Mouse (Mus musculus) neural tube, embryonic 15.5 days (tissue): ENCODE results near the gene Slc26a10. TPM values are rescaled to one million over a fixed set of nuclear protein-coding genes. Genes with fewer than 3 reads are reported as not detected.
A peak's percentile ranks its signal among the peaks of the same experiment; 100 is the strongest.

Source experiments
- ATAC-seq: fragments of 200-750 bp; cut with Nextera tagmentation; 2 replicates; pipeline ENCODE4 v1.8.0; 2017; ENCODE audit warnings: mild to moderate bottlenecking, moderate TSS enrichment, moderate library complexity; ENCODE audit not compliant: low FRiP score
- H3K27ac ChIP-seq: fragments of 300-500 bp; sonication (generic); replicated peaks from 2 replicates; pipeline ENCODE4 v1.5.1; 2015; ENCODE audit warnings: mild to moderate bottlenecking, inconsistent platforms
- H3K27me3 ChIP-seq: fragments of 300-500 bp; sonication (generic); replicated peaks from 2 replicates; pipeline ENCODE4 v1.6.1; 2015; ENCODE audit warnings: inconsistent platforms
- H3K36me3 ChIP-seq: fragments of 300-500 bp; sonication (generic); 2 replicates; pipeline ENCODE4 v1.6.1; 2015; ENCODE audit warnings: inconsistent platforms
- H3K4me1 ChIP-seq: fragments of 300-500 bp; sonication (generic); 2 replicates; pipeline ENCODE4 v1.6.1; 2015; ENCODE audit warnings: inconsistent platforms
- H3K4me2 ChIP-seq: fragments of 300-500 bp; sonication (generic); 2 replicates; pipeline ENCODE4 v1.6.1; 2015; ENCODE audit warnings: inconsistent platforms, mild to moderate bottlenecking, moderate library complexity
- H3K4me3 ChIP-seq: fragments of 300-500 bp; sonication (generic); replicated peaks from 2 replicates; pipeline ENCODE4 v1.5.1; 2015; ENCODE audit warnings: mild to moderate bottlenecking, inconsistent platforms
- H3K9ac ChIP-seq: fragments of 300-500 bp; sonication (generic); replicated peaks from 2 replicates; pipeline ENCODE4 v1.6.1; 2015; ENCODE audit warnings: mild to moderate bottlenecking, inconsistent platforms
- H3K9me3 ChIP-seq: fragments of 300-500 bp; sonication (generic); replicated peaks from 2 replicates; pipeline ENCODE4 v1.6.1; 2016; ENCODE audit warnings: inconsistent platforms
- WGBS: fragments of 180-500 bp; shearing (Covaris S2); methylation state at CpG from one replicate; pipeline ENCODE4 v1.1.7; 2015; ENCODE audit warnings: mixed read lengths; 5-methylcytosine and 5-hydroxymethylcytosine counted together
- polyA plus RNA-seq: library from polyadenylated mRNA; unstranded; fragments of >200 nt; fragmentation: Nextera tagmentation; extraction: Ambion mirVana; gene quantifications from 2 replicates; pipeline ENCODE4 v1.2.1, GENCODE M21; 2015

The Slc26a10 gene
- polyA plus RNA-seq, 1 experiment from 2014 or later, result 1.0 TPM

GRCm38 (mm10) chr10:127178286-127179027, 2.0 kb downstream of the Slc26a10 start:
- H3K27ac ChIP-seq, result no peak overlapping the region
- no peaks in the 10 kb centered on the region for H3K9me3 ChIP-seq
- no peak overlapping the region for H3K9ac ChIP-seq
- H3K36me3 ChIP-seq, result peaks cover 8% of the 10 kb centered on the region; the same call in 1 of the 2 replicates
- H3K4me2 ChIP-seq, result peak overlapping the region; percentile 57
- H3K4me3 ChIP-seq, result peak overlapping the region; percentile 27
- H3K4me1 ChIP-seq, result peaks cover 27% of the 10 kb centered on the region
- no peak for ATAC-seq
- peaks cover 67% of the 10 kb centered on the region for H3K27me3 ChIP-seq
- WGBS, result 2% methylated on average over 41 of the region's 41 CpGs

- Histone ChIP-seq H3K4me2 (peak overlapping the region; percentile 57), H3K27ac (no peak overlapping the region), H3K36me3 (peaks cover 11% of the 10 kb centered on the region), H3K4me3 (peak overlapping the region; percentile 27), H3K9ac (no peak overlapping the region), H3K9me3 (no peaks in the 10 kb centered on the region), H3K4me1 (peaks cover 27% of the 10 kb centered on the region), H3K27me3 (peaks cover 64% of the 10 kb centered on the region)
- ATAC-seq, result peak; percentile 58; the same call in 1 of the 2 replicates
- 2% methylated on average over 23 of the region's 23 CpGs for WGBS
Observed at GRCm38 (mm10) chr10:127177719-127178118, 2.7 kb downstream of the Slc26a10 start.

GRCm38 (mm10) chr10:127177235-127177634, 3.2 kb downstream of the Slc26a10 start:
- H3K4me2 ChIP-seq, result peak overlapping the region; percentile 57
- no peak for ATAC-seq
- WGBS, result 20% methylated on average over 9 of the region's 9 CpGs

GRCm38 (mm10) chr10:127176756-127177155, 3.7 kb downstream of the Slc26a10 start:
- H3K36me3 ChIP-seq, result peaks cover 18% of the 10 kb centered on the region
- H3K27me3 ChIP-seq, result peaks cover 66% of the 10 kb centered on the region
- ATAC-seq, result no peak
- no peaks in the 10 kb centered on the region for H3K9me3 ChIP-seq
- H3K4me3 ChIP-seq, result no peak overlapping the region
- WGBS, result 12% methylated on average over 7 of the region's 7 CpGs
- H3K27ac ChIP-seq, result no peak overlapping the region
- peaks cover 27% of the 10 kb centered on the region for H3K4me1 ChIP-seq
- no peak overlapping the region for H3K4me2 ChIP-seq
- H3K9ac ChIP-seq, result no peak overlapping the region

More at GRCm38 (mm10) chr10:127177235-127177634, 3.2 kb downstream of the Slc26a10 start:
- Histone ChIP-seq H3K9me3 (no peaks in the 10 kb centered on the region), H3K27ac (no peak overlapping the region), H3K4me1 (peaks cover 27% of the 10 kb centered on the region), H3K36me3 (peaks cover 13% of the 10 kb centered on the region), H3K4me3 (peak overlapping the region; percentile 27; the same call in 1 of the 2 replicates), H3K9ac (no peak overlapping the region), H3K27me3 (peaks cover 64% of the 10 kb centered on the region)

- Histone ChIP-seq H3K4me2 (no peak overlapping the region), H3K4me1 (peaks cover 27% of the 10 kb centered on the region), H3K9ac (no peak overlapping the region), H3K4me3 (no peak overlapping the region), H3K9me3 (no peaks in the 10 kb centered on the region), H3K27ac (no peak overlapping the region), H3K36me3 (peaks cover 23% of the 10 kb centered on the region), H3K27me3 (peaks cover 68% of the 10 kb centered on the region)
- 45% methylated on average over 3 of the region's 3 CpGs for WGBS
- ATAC-seq, result no peak
Observed at GRCm38 (mm10) chr10:127176228-127176627, 4.2 kb downstream of the Slc26a10 start.

GRCm38 (mm10) chr10:127174170-127174569, 6.3 kb downstream of the Slc26a10 start:
- no peak overlapping the region for H3K4me3 ChIP-seq
- no peak for ATAC-seq
- H3K36me3 ChIP-seq, result peaks cover 31% of the 10 kb centered on the region
- peaks cover 67% of the 10 kb centered on the region for H3K27me3 ChIP-seq
- H3K9me3 ChIP-seq, result no peaks in the 10 kb centered on the region
- H3K9ac ChIP-seq, result no peak overlapping the region
- no peak overlapping the region for H3K4me2 ChIP-seq
- WGBS, result 90% methylated on average over 7 of the region's 7 CpGs
- H3K27ac ChIP-seq, result no peak overlapping the region
- H3K4me1 ChIP-seq, result peaks cover 32% of the 10 kb centered on the region

GRCm38 (mm10) chr10:127173148-127174065, 7.0 kb downstream of the Slc26a10 start:
- H3K9me3 ChIP-seq, result no peaks in the 10 kb centered on the region
- H3K27me3 ChIP-seq, result peaks cover 68% of the 10 kb centered on the region
- peaks cover 27% of the 10 kb centered on the region for H3K4me1 ChIP-seq
- no peak overlapping the region for H3K4me2 ChIP-seq
- no peak for ATAC-seq
- no peak overlapping the region for H3K27ac ChIP-seq
- no peak overlapping the region for H3K4me3 ChIP-seq
- H3K9ac ChIP-seq, result no peak overlapping the region
- peaks cover 35% of the 10 kb centered on the region for H3K36me3 ChIP-seq
- WGBS, result 84% methylated on average over 16 of the region's 16 CpGs

- Histone ChIP-seq H3K27me3 (peaks cover 62% of the 10 kb centered on the region), H3K4me1 (peaks cover 29% of the 10 kb centered on the region), H3K4me3 (no peak overlapping the region), H3K27ac (no peak overlapping the region), H3K4me2 (no peak overlapping the region), H3K36me3 (peaks cover 41% of the 10 kb centered on the region), H3K9me3 (no peaks in the 10 kb centered on the region), H3K9ac (no peak overlapping the region)
- 89% methylated on average over 15 of the region's 15 CpGs for WGBS
- ATAC-seq, result no peak
Observed at GRCm38 (mm10) chr10:127171631-127172200, 8.7 kb downstream of the Slc26a10 start.

GRCm38 (mm10) chr10:127170837-127171272, 9.6 kb downstream of the Slc26a10 start:
- ATAC-seq, result peak; percentile 18; the same call in 1 of the 2 replicates
- Histone ChIP-seq H3K36me3 (peaks cover 41% of the 10 kb centered on the region), H3K27me3 (peaks cover 53% of the 10 kb centered on the region), H3K4me1 (peaks cover 33% of the 10 kb centered on the region), H3K9me3 (no peaks in the 10 kb centered on the region), H3K27ac (no peak overlapping the region), H3K4me3 (peak overlapping the region; percentile 21), H3K4me2 (peak overlapping the region; percentile 53), H3K9ac (no peak overlapping the region)
- 1% methylated on average over 29 of the region's 29 CpGs for WGBS

GRCm38 (mm10) chr10:127170002-127170401, 10.4 kb downstream of the Slc26a10 start:
- H3K4me1 ChIP-seq, result peaks cover 33% of the 10 kb centered on the region

GRCm38 (mm10) chr10:127167614-127168192, 12.7 kb downstream of the Slc26a10 start:
- H3K4me2 ChIP-seq, result peak overlapping the region; percentile 81
- ATAC-seq, result no peak
- H3K27ac ChIP-seq, result no peak overlapping the region
- H3K36me3 ChIP-seq, result peaks cover 30% of the 10 kb centered on the region
- H3K9ac ChIP-seq, result peak overlapping the region; percentile 97; the same call in 1 of the 2 replicates
- 59% methylated on average over 10 of the region's 10 CpGs for WGBS
- H3K27me3 ChIP-seq, result peaks cover 43% of the 10 kb centered on the region
- H3K9me3 ChIP-seq, result no peaks in the 10 kb centered on the region
- peak overlapping the region; percentile 73; the same call in 1 of the 2 replicates for H3K4me3 ChIP-seq
- H3K4me1 ChIP-seq, result peaks cover 38% of the 10 kb centered on the region

More at GRCm38 (mm10) chr10:127170002-127170401, 10.4 kb downstream of the Slc26a10 start:
- H3K27me3 ChIP-seq, result peaks cover 46% of the 10 kb centered on the region
- no peak overlapping the region for H3K27ac ChIP-seq
- peaks cover 41% of the 10 kb centered on the region for H3K36me3 ChIP-seq
- H3K9ac ChIP-seq, result no peak overlapping the region
- no peak overlapping the region for H3K4me3 ChIP-seq
- 5% methylated on average over 22 of the region's 22 CpGs for WGBS
- no peak for ATAC-seq
- H3K9me3 ChIP-seq, result no peaks in the 10 kb centered on the region
- peak overlapping the region; percentile 53 for H3K4me2 ChIP-seq
